Mouse (Mus musculus): ENCODE data around the gene Slc6a20b.

GRCm38 (mm10) chr9:123595194-123595593, 37.2 kb downstream of the Slc6a20b start:
- TF ChIP-seq POLR2A (IDR thresholded peaks at IDR 0.05; ENCODE audit: insufficient read depth, low read depth, low read length), result no peak
- no peak for TF ChIP-seq CTCF (IDR thresholded peaks at IDR 0.05)
